Mouse (Mus musculus) cerebellum, adult 11-12 months (tissue): ENCODE results near the gene Gabpb1.

Experiments
- DNase-seq: peaks from one replicate; pipeline ENCODE4 v3.0.0; 2022

Gabpb1 gene

GRCm38 (mm10) chr2:126587468-126587867 is 88.7 kb downstream of the Gabpb1 start:
- DNase-seq = no peak

DNA sequence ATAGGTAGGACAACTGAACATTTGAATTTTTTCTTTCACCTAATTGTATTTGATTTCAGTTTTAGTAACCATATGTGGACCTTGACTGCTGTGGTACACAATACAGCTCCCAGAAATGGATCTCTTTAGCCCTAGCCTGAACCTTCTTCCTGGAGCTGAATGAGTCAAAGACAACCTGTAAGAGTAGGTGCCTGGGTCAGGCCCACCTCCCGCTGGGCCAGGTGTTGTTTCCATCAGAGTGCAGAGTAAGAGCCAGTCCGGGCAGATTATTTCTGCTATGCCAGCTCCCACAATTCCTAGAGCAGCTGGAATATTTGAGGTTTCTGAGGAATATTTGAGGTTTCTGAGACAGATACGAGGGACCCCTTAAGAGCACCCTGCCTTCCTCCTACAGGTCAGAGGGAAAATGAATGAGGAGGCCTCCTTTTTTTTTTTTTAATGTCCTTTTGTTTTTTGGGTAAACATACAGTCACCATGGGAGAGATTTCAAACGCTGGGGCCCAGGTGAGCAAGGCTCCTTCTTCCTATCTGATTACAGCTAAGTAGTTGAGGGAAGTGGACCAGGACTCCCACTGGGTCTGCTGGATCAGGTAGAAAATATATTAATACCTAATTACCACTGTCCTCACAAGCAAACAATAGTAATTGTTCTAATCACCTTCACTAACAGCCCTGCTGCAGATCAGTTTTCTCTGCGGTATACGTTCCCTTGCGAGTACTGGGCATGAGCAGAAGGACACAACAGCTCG is 91.3 kb downstream of the Gabpb1 start:
- DNase-seq = no peak

DNA sequence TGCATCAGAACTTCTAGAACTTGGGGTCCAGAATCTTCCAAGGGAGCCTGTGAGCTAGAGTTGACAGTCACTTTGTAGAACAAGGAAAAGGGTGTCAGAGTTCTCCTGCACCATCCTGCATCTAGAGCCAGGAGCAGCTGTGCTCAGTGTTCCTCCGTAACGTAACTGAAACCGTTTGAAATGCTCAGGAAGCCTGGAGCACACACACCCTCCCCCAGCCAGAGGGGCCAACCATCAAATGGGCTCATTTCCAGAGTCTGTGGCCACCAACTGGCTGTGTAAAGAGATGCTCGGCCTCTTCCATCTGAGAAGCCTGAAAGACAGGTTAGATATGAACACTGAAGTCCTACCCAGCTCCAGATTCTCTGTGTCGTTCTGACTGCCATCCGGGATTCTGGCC is 92.2 kb downstream of the Gabpb1 start:
- no peak for DNase-seq

GRCm38 (mm10) chr2:126579282-126579681 is 96.9 kb downstream of the Gabpb1 start:
- DNase-seq = no peak
